Mouse (Mus musculus) limb, embryonic 13.5 days (tissue): ENCODE results near the gene Macf1. TPM values are rescaled to one million over a fixed set of nuclear protein-coding genes. Genes with fewer than 3 reads are reported as not detected.

Source experiments
- ATAC-seq: fragments of 200-750 bp; cut with Nextera tagmentation; 2 replicates; pipeline ENCODE4 v1.8.0; 2017; ENCODE audit warnings: low read depth, moderate number of reproducible peaks, moderate TSS enrichment; ENCODE audit not compliant: low FRiP score
- H3K27ac ChIP-seq: fragments of 300-500 bp; sonication (generic); 2 replicates; pipeline ENCODE4 v1.5.1; 2015; ENCODE audit warnings: inconsistent platforms, mild to moderate bottlenecking, moderate library complexity
- H3K27me3 ChIP-seq: fragments of 300-500 bp; sonication (generic); 2 replicates; pipeline ENCODE4 v1.6.1; 2015; ENCODE audit warnings: mild to moderate bottlenecking, inconsistent platforms
- H3K36me3 ChIP-seq: fragments of 300-500 bp; sonication (generic); 2 replicates; pipeline ENCODE4 v1.6.1; 2015; ENCODE audit warnings: inconsistent platforms, mild to moderate bottlenecking, moderate library complexity
- H3K4me1 ChIP-seq: fragments of 300-500 bp; sonication (generic); 2 replicates; pipeline ENCODE4 v1.6.1; 2015; ENCODE audit warnings: inconsistent platforms
- H3K4me2 ChIP-seq: fragments of 300-500 bp; sonication (generic); replicated peaks from 2 replicates; pipeline ENCODE4 v1.6.1; 2015; ENCODE audit warnings: inconsistent platforms, mild to moderate bottlenecking, moderate library complexity
- H3K4me3 ChIP-seq: fragments of 300-500 bp; sonication (generic); 2 replicates; pipeline ENCODE4 v1.5.1; 2015; ENCODE audit warnings: moderate library complexity, mild to moderate bottlenecking, inconsistent platforms
- H3K9ac ChIP-seq: fragments of 300-500 bp; sonication (generic); 2 replicates; pipeline ENCODE4 v1.6.1; 2015; ENCODE audit warnings: mild to moderate bottlenecking, inconsistent platforms
- H3K9me3 ChIP-seq: fragments of 300-500 bp; sonication (generic); 2 replicates; pipeline ENCODE4 v1.6.1; 2016; ENCODE audit warnings: inconsistent platforms
- WGBS: fragments of 180-500 bp; shearing (Covaris S2); methylation state at CpG from one replicate; pipeline ENCODE4 v1.1.7; 2015; 5-methylcytosine and 5-hydroxymethylcytosine counted together
- polyA plus RNA-seq: library from polyadenylated mRNA; unstranded; fragments of >200 nt; fragmentation: Nextera tagmentation; extraction: Ambion mirVana; gene quantifications from 2 replicates; pipeline ENCODE4 v1.2.1, GENCODE M21; 2015

Macf1 gene
- polyA plus RNA-seq, 1 experiment from 2014 or later = 48.0 TPM

- H3K9ac ChIP-seq = no peak overlapping the region
- ATAC-seq = no peak
- H3K36me3 ChIP-seq = no peaks in the 10 kb centered on the region
- peaks cover 23% of the 10 kb centered on the region for H3K4me1 ChIP-seq
- H3K4me3 ChIP-seq = no peak overlapping the region
- H3K27me3 ChIP-seq = no peaks in the 10 kb centered on the region
- no peak overlapping the region for H3K4me2 ChIP-seq
- 79% methylated on average over 4 of the region's 4 CpGs for WGBS
- H3K9me3 ChIP-seq = no peaks in the 10 kb centered on the region
- H3K27ac ChIP-seq = no peak overlapping the region
These were observed 123.3 kb downstream of the Macf1 start for GRCm38 (mm10) chr4:123560896-123561295.

GRCm38 (mm10) chr4:123558496-123558895 lies 125.7 kb downstream of the Macf1 start:
- no peak overlapping the region for H3K27ac ChIP-seq
- no peaks in the 10 kb centered on the region for H3K4me1 ChIP-seq
- ATAC-seq = no peak
- no peaks in the 10 kb centered on the region for H3K27me3 ChIP-seq
- H3K9ac ChIP-seq = no peak overlapping the region
- WGBS = 91% methylated on average over 2 of the region's 2 CpGs
- H3K9me3 ChIP-seq = no peaks in the 10 kb centered on the region
- no peak overlapping the region for H3K4me2 ChIP-seq
- H3K4me3 ChIP-seq = no peak overlapping the region
- H3K36me3 ChIP-seq = no peaks in the 10 kb centered on the region

GRCm38 (mm10) chr4:123555251-123555650 lies 128.9 kb downstream of the Macf1 start:
- H3K4me3 ChIP-seq = no peak overlapping the region
- H3K27ac ChIP-seq = no peak overlapping the region
- no peak overlapping the region for H3K4me2 ChIP-seq
- no peak for ATAC-seq
- H3K27me3 ChIP-seq = no peaks in the 10 kb centered on the region
- H3K36me3 ChIP-seq = no peaks in the 10 kb centered on the region
- H3K9ac ChIP-seq = no peak overlapping the region
- no peaks in the 10 kb centered on the region for H3K9me3 ChIP-seq
- H3K4me1 ChIP-seq = peaks cover 3% of the 10 kb centered on the region

GRCm38 (mm10) chr4:123552689-123553088 lies 131.5 kb downstream of the Macf1 start:
- ATAC-seq = no peak
- H3K27me3 ChIP-seq = no peaks in the 10 kb centered on the region

GRCm38 (mm10) chr4:123548317-123548716 lies 135.8 kb downstream of the Macf1 start:
- no peaks in the 10 kb centered on the region for H3K9me3 ChIP-seq
- no peak overlapping the region for H3K4me3 ChIP-seq
- 88% methylated on average over 3 of the region's 3 CpGs for WGBS
- no peak overlapping the region for H3K27ac ChIP-seq
- ATAC-seq = no peak
- no peak overlapping the region for H3K9ac ChIP-seq
- peaks cover 15% of the 10 kb centered on the region for H3K36me3 ChIP-seq
- H3K27me3 ChIP-seq = no peaks in the 10 kb centered on the region
- H3K4me1 ChIP-seq = peaks cover 3% of the 10 kb centered on the region
- no peak overlapping the region for H3K4me2 ChIP-seq

More at GRCm38 (mm10) chr4:123552689-123553088, 131.5 kb downstream of the Macf1 start:
- Histone ChIP-seq H3K27ac (no peak overlapping the region), H3K9ac (no peak overlapping the region), H3K4me2 (no peak overlapping the region), H3K36me3 (0 out of 2 replicates have a peak, but pooled peaks cover 5% of the 10 kb centered on the region), H3K9me3 (no peaks in the 10 kb centered on the region), H3K4me1 (peaks cover 3% of the 10 kb centered on the region), H3K4me3 (no peak overlapping the region)
- WGBS = 49% methylated on average over 3 of the region's 3 CpGs

GRCm38 (mm10) chr4:123543691-123544090 lies 140.5 kb downstream of the Macf1 start:
- Histone ChIP-seq H3K4me2 (no peak overlapping the region), H3K9me3 (no peaks in the 10 kb centered on the region), H3K27me3 (no peaks in the 10 kb centered on the region), H3K36me3 (peaks cover 22% of the 10 kb centered on the region), H3K4me1 (no peaks in the 10 kb centered on the region), H3K27ac (no peak overlapping the region), H3K4me3 (no peak overlapping the region), H3K9ac (no peak overlapping the region)
- no peak for ATAC-seq

GRCm38 (mm10) chr4:123535271-123535670 lies 148.9 kb downstream of the Macf1 start:
- peak; percentile 71 for ATAC-seq
- H3K4me2 ChIP-seq = no peak overlapping the region
- whole genome bisulfite sequencing = 33% methylated on average over 1 of the region's 1 CpGs
- H3K27ac ChIP-seq = no peak overlapping the region
- no peak overlapping the region for H3K9ac ChIP-seq
- H3K4me3 ChIP-seq = no peak overlapping the region
- peaks cover 8% of the 10 kb centered on the region; the same call in 1 of the 2 replicates for H3K36me3 ChIP-seq
- no peaks in the 10 kb centered on the region for H3K9me3 ChIP-seq
- no peaks in the 10 kb centered on the region for H3K27me3 ChIP-seq
- H3K4me1 ChIP-seq = peaks cover 11% of the 10 kb centered on the region

- H3K27ac ChIP-seq = no peak overlapping the region
- WGBS = 40% methylated on average over 3 of the region's 3 CpGs
- no peaks in the 10 kb centered on the region for H3K9me3 ChIP-seq
- no peak overlapping the region for H3K4me2 ChIP-seq
- no peak overlapping the region for H3K4me3 ChIP-seq
- no peaks in the 10 kb centered on the region for H3K27me3 ChIP-seq
- no peaks in the 10 kb centered on the region for H3K36me3 ChIP-seq
- peaks cover 30% of the 10 kb centered on the region for H3K4me1 ChIP-seq
- no peak for ATAC-seq
- no peak overlapping the region for H3K9ac ChIP-seq
These were observed 152.2 kb downstream of the Macf1 start for GRCm38 (mm10) chr4:123532001-123532400.

- peaks cover 36% of the 10 kb centered on the region for H3K4me1 ChIP-seq
- WGBS = 89% methylated on average over 4 of the region's 6 CpGs
These were observed 153.2 kb downstream of the Macf1 start for GRCm38 (mm10) chr4:123530976-123531375.

GRCm38 (mm10) chr4:123529230-123529629 lies 154.9 kb downstream of the Macf1 start:
- Histone ChIP-seq H3K27ac (no peak overlapping the region), H3K9me3 (no peaks in the 10 kb centered on the region), H3K4me1 (peaks cover 29% of the 10 kb centered on the region), H3K4me2 (no peak overlapping the region), H3K36me3 (no peaks in the 10 kb centered on the region), H3K4me3 (no peak overlapping the region), H3K27me3 (no peaks in the 10 kb centered on the region), H3K9ac (no peak overlapping the region)
- ATAC-seq = no peak
- 54% methylated on average over 6 of the region's 6 CpGs for WGBS

More at GRCm38 (mm10) chr4:123530976-123531375, 153.2 kb downstream of the Macf1 start:
- Histone ChIP-seq H3K4me2 (no peak overlapping the region), H3K27ac (no peak overlapping the region), H3K9me3 (no peaks in the 10 kb centered on the region), H3K4me3 (no peak overlapping the region), H3K36me3 (no peaks in the 10 kb centered on the region), H3K9ac (no peak overlapping the region), H3K27me3 (no peaks in the 10 kb centered on the region)
- no peak for ATAC-seq

GRCm38 (mm10) chr4:123527607-123528010 lies 156.6 kb downstream of the Macf1 start:
- peak; percentile 57; the same call in 1 of the 2 replicates for ATAC-seq
- H3K27ac ChIP-seq = peak overlapping the region; percentile 3; the same call in 1 of the 2 replicates

GRCm38 (mm10) chr4:123526779-123527280 lies 157.3 kb downstream of the Macf1 start:
- ATAC-seq = peak; percentile 49; the same call in 1 of the 2 replicates
- 44% methylated on average over 10 of the region's 10 CpGs for WGBS
- H3K9ac ChIP-seq = peak overlapping the region; percentile 27; the same call in 1 of the 2 replicates
- no peaks in the 10 kb centered on the region for H3K27me3 ChIP-seq
- peaks cover 36% of the 10 kb centered on the region for H3K4me1 ChIP-seq
- peak overlapping the region; percentile 60 for H3K4me2 ChIP-seq
- H3K4me3 ChIP-seq = peak overlapping the region; percentile 34
- no peaks in the 10 kb centered on the region for H3K36me3 ChIP-seq
- H3K9me3 ChIP-seq = no peaks in the 10 kb centered on the region
- 0 out of 2 replicates have a peak overlapping the region, but pooled peaks have one; percentile 3 for H3K27ac ChIP-seq

More at GRCm38 (mm10) chr4:123527607-123528010, 156.6 kb downstream of the Macf1 start:
- H3K27me3 ChIP-seq = no peaks in the 10 kb centered on the region
- H3K9ac ChIP-seq = peak overlapping the region; percentile 27
- H3K4me3 ChIP-seq = peak overlapping the region; percentile 34
- peak overlapping the region; percentile 60 for H3K4me2 ChIP-seq
- WGBS = 7% methylated on average over 8 of the region's 8 CpGs
- H3K36me3 ChIP-seq = no peaks in the 10 kb centered on the region
- no peaks in the 10 kb centered on the region for H3K9me3 ChIP-seq
- peaks cover 36% of the 10 kb centered on the region for H3K4me1 ChIP-seq

- H3K9me3 ChIP-seq = no peaks in the 10 kb centered on the region
- H3K27ac ChIP-seq = no peak overlapping the region
- no peak overlapping the region for H3K4me2 ChIP-seq
- H3K36me3 ChIP-seq = no peaks in the 10 kb centered on the region
- H3K4me1 ChIP-seq = peaks cover 36% of the 10 kb centered on the region
- ATAC-seq = no peak
- WGBS = 88% methylated on average over 5 of the region's 5 CpGs
- no peak overlapping the region for H3K4me3 ChIP-seq
- H3K9ac ChIP-seq = no peak overlapping the region
- no peaks in the 10 kb centered on the region for H3K27me3 ChIP-seq
These were observed 159.4 kb downstream of the Macf1 start for GRCm38 (mm10) chr4:123524746-123525145.
